Mouse (Mus musculus): ENCODE results near the gene Gm5483.

DNA sequence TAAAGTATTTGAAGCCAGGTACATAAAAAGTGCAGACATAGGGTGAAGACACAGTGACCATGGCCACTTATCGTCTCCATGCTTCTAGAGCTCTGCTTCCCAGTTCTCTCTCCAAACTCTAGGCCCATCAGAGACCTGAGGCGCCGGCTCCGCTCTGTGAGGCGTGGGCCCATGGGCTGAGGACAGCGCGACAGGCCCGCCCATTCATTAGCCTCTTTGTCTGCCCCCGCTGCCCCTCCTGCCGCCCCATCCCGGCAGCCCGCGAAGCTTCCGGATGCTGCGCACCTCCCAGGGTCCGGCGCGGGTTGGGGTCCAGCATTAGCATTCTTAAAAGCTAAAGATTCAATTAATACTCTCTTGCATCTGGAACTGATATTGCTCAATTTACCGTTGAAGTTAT is 15.2 kb downstream of the Gm5483 start:
- TF ChIP-seq CTCF (IDR thresholded peaks at IDR 0.05; ENCODE audit: borderline replicate concordance, insufficient read depth, low read depth, low read length): no peak
- TF ChIP-seq POLR2A (IDR thresholded peaks at IDR 0.05; ENCODE audit: borderline replicate concordance, insufficient read depth, low read length): no peak
